Mouse (Mus musculus): ENCODE measurements at regions not wholly inside any gene's neighbourhood (a gene's known extent, or its start where the extent isn't known, plus 50 kb on each side); places are given as distances from the start of the nearest gene placed in this dataset.
A peak's percentile ranks its signal among the peaks of the same experiment; 100 is the strongest.

DNA sequence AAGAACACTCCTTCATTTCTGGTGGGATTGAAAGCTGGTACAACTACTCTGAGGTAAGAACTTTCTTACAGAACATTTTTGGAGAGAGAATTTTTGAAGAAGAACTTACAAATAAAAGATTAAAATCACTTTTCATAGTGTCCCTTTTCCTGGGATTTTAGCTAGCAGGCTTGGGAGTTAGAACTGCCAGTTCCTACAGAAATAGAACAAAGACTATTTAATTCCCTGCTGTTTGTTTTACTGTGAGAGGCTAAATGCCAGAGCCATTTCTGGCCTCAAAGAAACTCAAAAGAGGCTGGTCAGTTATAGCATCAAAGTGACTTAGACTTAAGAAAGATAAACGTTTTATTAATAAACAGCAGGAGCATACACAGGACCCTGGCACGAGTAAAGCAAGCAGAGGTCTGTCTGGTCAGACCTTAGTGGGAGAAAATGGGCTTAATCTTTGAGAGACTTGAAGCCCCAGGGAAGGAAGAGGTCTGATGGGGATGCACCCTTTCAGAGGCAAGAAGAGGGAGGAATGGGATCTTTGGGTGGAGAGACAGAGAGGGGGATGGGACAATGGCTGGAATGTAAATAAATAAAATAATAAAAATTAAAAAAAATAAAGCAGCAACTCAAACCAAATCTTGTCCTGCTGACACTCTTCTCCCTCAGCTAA, 532.1 kb downstream of the Cylc2 start:
- peak in 1 of 2 experiments; percentile 6 for DNase-seq (ENCODE audit: extremely low spot score in 1 of 2, low spot score in 1 of 2)

DNA sequence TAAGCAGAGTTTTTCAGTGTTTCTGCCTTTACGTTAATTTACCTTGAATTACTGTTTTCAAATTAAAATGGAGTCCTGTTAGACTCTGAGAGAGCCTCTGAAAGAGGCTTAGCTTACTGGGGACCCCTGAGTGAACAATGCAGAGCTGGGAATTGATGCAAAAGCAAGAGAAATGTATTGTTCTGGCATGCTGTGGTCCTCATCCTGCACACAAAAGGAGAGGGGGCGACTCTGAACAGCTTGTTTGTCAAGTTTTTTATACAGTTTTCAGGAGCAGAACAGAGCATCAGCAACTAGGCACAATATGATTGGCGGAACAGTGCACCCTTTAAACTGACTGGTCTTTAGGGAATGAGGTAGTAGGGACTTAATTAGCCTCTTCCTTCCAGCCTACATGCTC, 532.7 kb downstream of the Cylc2 start:
- DNase-seq (ENCODE audit: extremely low spot score in 1 of 2, low spot score in 1 of 2), result no peak

Data from frontal cortex, adult 2 months (tissue).